Mouse (Mus musculus): ENCODE data around the gene Fam216a. TPM values are rescaled to one million over a fixed set of nuclear protein-coding genes. Genes with fewer than 3 reads are reported as not detected.
"Not testable (repeated sequence)": the region's sequence is repeated elsewhere in the genome, so short reads cannot be mapped to it uniquely, and the experiment has no call there.

The Fam216a gene
- polyA plus RNA-seq, 1 experiment from 2014 or later, result 80.8 TPM

DNA sequence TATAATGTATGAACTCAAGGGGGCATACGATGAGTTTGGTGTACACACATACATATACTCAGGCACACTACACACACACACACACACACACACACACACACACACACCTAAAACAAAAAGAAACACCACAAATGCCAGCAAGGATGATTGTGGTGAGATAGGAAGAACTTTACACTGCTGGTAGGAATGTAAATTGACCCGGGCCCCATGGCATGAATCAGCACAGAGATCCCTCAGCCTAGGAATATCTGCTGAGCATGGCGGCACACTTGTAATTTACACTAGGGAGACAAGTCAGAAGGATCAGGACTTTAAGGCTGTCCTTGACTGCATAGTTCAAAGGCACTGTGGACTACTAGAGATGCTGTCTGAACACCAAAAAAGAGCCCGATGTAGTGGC, 41.9 kb downstream of the Fam216a start:
- no peaks in the 10 kb centered on the region for H3K4me1 ChIP-seq
- WGBS, result 86% methylated on average over 4 of the region's 4 CpGs
- H3K9me3 ChIP-seq, result no peaks in the 10 kb centered on the region
- no peak for DNase-seq (ENCODE audit: low spot score)
- H3K27me3 ChIP-seq (ENCODE audit: insufficient read depth, poor library complexity, severe bottlenecking), result no peaks in the 10 kb centered on the region
- peaks cover 16% of the 10 kb centered on the region for H3K36me3 ChIP-seq
- H3K27ac ChIP-seq, result no peak overlapping the region
- no peak overlapping the region for H3K4me3 ChIP-seq

DNA sequence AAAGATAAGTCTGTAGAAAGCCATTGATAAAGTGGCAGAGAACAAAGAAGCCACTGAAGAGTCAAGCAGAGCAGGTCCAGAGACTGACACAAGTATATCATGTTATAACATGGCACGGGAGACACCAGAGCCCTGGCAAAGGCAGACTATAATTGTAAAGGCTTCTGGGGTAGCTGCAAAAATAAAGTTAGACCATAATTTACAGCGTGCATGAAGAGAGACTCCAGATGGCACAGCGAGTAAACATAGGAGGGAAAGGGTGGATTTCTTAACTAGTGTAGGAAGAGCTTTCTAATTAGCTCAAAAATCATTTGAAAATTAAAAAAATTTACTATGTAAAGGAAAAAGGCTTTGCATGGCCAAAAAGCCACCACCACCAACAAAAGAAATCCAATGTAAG, 44.9 kb downstream of the Fam216a start:
- DNase-seq (ENCODE audit: low spot score), result no peak
- Histone ChIP-seq H3K36me3 (peaks cover 32% of the 10 kb centered on the region), H3K4me3 (no peak overlapping the region), H3K27me3 (ENCODE audit: insufficient read depth, poor library complexity, severe bottlenecking) (no peaks in the 10 kb centered on the region), H3K9me3 (no peaks in the 10 kb centered on the region), H3K27ac (no peak overlapping the region), H3K4me1 (no peaks in the 10 kb centered on the region)
- WGBS, result 90% methylated on average over 3 of the region's 3 CpGs

DNA sequence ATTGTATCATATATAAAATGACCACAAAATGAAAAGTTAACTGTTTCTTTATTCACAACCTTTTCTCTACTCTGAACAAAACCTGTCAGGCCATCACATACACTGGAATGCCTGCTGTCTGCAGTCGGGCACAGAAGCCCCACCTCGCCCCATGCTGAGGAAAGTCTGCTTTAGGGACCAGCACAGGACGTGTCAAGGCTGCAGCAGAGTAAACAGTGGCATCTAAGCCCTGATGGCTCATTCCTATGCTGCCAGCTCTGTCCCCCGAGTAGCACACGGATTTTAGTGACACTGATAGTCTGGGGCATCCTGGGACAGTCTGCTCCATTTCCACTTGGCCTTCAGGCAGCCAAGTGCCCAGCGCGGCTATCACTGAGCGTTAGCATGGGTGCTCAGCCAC, 46.7 kb downstream of the Fam216a start:
- 86% methylated on average over 8 of the region's 8 CpGs for WGBS
- no peak overlapping the region for H3K4me3 ChIP-seq
- H3K9me3 ChIP-seq, result no peaks in the 10 kb centered on the region
- DNase-seq (ENCODE audit: low spot score), result no peak
- no peaks in the 10 kb centered on the region for H3K27me3 ChIP-seq (ENCODE audit: insufficient read depth, poor library complexity, severe bottlenecking)
- no peak overlapping the region for H3K27ac ChIP-seq
- peaks cover 1% of the 10 kb centered on the region; the same call in 1 of the 2 replicates for H3K4me1 ChIP-seq
- peaks cover 43% of the 10 kb centered on the region for H3K36me3 ChIP-seq

DNA sequence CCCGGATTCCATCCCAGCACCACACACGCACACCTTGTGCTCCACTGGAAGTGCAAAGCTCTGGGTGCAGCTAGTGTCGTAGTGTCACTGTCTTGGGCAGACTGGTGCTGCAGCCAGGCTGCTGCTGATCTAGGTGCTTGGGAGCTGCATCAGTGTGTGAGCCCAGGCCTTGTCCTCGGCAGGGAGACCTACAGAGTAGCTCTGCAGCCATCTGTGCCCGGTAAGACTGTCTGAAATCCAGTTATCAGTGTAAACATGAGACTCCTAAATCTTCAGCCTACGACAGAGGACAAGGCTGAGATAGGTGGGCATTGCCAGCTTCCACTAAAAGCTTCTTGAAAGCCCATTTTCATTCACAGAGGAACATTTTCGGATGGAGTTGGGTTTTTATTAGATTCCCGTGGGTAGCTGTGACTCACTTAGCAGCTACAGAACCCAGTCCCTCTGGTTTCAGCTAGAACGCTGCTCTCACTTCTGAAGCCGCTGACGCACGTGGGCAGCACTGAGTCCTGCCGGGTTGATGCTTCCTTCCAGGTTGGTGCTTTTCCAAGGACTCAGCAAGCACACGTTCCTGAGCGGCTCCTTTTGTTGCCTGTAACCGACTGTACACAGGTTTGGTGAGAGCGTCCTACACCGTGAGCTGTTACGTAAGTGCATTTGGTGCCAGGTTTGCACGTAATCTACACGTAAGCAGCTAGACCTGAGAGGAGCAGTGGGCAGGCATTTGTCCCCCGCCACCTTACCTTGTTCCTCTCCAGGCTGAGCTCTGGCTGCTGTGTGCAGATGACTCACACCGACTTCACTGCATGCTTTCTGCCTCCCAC, 47.3 kb downstream of the Fam216a start:
- no peak overlapping the region for H3K27ac ChIP-seq
- H3K27me3 ChIP-seq (ENCODE audit: insufficient read depth, poor library complexity, severe bottlenecking), result no peaks in the 10 kb centered on the region
- H3K4me3 ChIP-seq, result no peak overlapping the region
- H3K4me1 ChIP-seq, result peaks cover 8% of the 10 kb centered on the region
- peaks cover 49% of the 10 kb centered on the region for H3K36me3 ChIP-seq
- H3K9me3 ChIP-seq, result no peaks in the 10 kb centered on the region
- WGBS, result 88% methylated on average over 23 of the region's 23 CpGs
- DNase-seq (ENCODE audit: low spot score), result no peak

DNA sequence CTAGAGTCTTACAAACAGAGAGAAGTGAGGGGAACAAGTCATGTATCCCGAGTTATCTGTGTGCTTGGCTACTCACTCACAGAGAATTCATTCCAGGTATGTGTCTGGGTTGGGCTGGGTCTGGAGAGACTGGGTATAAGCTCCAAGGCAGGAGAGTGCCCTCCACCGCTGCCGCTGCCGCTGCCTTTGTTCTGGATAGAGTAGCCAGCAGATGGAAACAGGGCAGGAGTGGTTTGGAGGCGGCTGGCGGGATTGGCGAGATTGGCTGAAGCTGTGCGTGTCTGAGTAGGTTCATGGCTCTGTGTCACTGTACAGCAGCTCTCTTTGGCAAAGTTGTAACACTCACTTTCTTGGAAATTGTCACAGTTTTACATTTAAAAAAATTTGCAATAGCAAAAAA, 48.6 kb downstream of the Fam216a start:
- WGBS, result 80% methylated on average over 8 of the region's 8 CpGs
- peaks cover 51% of the 10 kb centered on the region for H3K36me3 ChIP-seq

DNA sequence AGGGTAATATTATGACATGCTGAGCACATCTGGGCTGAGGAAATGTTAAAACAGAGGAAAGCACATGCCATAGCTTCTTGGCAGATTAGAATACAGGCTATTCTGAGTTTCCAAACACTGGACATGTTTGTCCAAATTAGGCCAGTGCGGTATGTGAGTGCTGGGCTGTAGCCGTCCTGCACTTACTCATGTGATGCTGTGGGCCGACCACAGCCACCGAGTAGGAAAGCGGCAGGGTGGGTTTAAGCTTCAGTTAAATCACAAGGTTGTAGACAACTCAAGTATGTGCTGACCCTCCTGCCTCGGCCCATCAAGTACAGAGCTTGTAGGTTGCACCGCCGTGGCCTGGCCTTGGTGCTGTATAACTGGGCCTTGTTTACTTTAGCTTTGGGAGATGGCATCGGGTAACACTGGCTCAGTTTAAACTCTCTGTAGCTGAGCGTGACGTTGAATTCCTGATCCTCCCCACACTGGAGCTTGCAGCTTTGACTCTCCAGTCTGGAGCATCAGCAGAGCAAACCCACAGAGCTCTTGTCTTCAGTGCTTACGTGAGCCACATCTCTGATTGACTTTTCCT, 51.9 kb downstream of the Fam216a start:
- 68% methylated on average over 12 of the region's 12 CpGs for WGBS
- H3K36me3 ChIP-seq, result peaks cover 62% of the 10 kb centered on the region
- H3K4me1 ChIP-seq, result peaks cover 26% of the 10 kb centered on the region
- no peaks in the 10 kb centered on the region for H3K27me3 ChIP-seq (ENCODE audit: insufficient read depth, poor library complexity, severe bottlenecking)
- no peak overlapping the region for H3K4me3 ChIP-seq
- DNase-seq (ENCODE audit: low spot score), result no peak
- H3K27ac ChIP-seq, result peak overlapping the region; percentile 79; the same call in 1 of the 2 replicates
- no peaks in the 10 kb centered on the region for H3K9me3 ChIP-seq

More for the DNA sequence above, 48.6 kb downstream of the Fam216a start:
- DNase-seq (ENCODE audit: low spot score), result no peak
- Histone ChIP-seq H3K27ac (no peak overlapping the region), H3K27me3 (ENCODE audit: insufficient read depth, poor library complexity, severe bottlenecking) (no peaks in the 10 kb centered on the region), H3K4me3 (no peak overlapping the region), H3K9me3 (no peaks in the 10 kb centered on the region), H3K4me1 (peaks cover 16% of the 10 kb centered on the region)

DNA sequence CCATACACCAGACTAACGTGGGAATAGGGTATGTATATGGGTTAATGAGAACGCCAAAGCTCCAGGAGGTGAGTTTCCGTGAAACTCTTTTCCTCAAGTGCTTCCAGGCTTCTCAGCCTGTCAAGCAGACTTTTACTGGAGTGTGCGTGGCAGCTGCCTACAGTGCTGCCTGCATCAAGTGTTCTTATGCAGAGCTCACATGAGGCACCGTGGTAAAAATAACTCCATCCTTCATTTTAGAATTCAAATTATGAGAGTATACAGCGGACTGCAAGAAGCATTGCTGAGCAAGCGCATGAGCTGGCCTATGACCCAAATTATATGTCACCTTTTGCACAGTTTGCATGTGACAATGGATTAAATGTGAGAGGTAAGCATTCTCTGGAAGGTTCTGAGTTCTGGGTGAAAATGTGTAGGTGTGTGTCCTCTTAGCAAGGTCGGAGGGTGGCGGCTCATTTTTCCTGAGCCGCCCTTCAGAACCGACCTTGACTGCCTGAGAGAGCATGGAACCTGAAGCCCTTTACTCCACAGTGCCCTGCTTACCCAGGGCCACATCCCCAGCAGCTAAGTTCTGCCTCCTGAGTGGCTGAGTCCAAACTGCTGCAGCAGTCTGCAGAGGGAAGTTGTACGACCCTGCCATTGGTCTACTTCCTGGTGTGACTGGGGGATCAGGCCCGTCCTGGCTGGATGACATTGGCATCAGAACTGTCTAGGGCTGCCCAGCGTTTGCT, 52.5 kb downstream of the Fam216a start:
- H3K9me3 ChIP-seq, result no peaks in the 10 kb centered on the region
- no peaks in the 10 kb centered on the region for H3K27me3 ChIP-seq (ENCODE audit: insufficient read depth, poor library complexity, severe bottlenecking)
- 68% methylated on average over 14 of the region's 14 CpGs for WGBS
- peaks cover 32% of the 10 kb centered on the region for H3K4me1 ChIP-seq
- H3K36me3 ChIP-seq, result peaks cover 62% of the 10 kb centered on the region
- H3K27ac ChIP-seq, result peak overlapping the region; percentile 79
- no peak for DNase-seq (ENCODE audit: low spot score)
- H3K4me3 ChIP-seq, result no peak overlapping the region

DNA sequence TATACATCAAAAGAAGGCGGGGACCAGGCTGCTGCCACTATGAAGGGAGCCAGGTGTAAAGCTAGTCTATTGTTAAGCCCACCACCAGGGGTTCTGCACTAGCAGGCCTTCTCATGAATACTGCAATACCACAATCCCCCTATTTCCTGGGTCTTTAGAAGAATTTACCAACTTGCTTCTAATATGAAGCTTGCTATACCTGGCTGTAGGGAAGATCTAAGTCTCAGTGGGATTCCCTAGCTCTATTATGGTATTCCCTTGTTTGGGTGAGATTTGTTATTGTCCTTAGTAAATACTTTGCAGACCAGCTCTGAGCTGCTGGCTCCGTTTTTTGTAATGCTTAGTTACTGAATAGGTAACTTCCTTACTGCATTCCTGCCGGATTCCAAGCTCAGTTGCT, 53.2 kb downstream of the Fam216a start:
- Histone ChIP-seq H3K36me3 (peaks cover 58% of the 10 kb centered on the region), H3K27ac (peak overlapping the region; percentile 79; the same call in 1 of the 2 replicates), H3K4me1 (peaks cover 38% of the 10 kb centered on the region)
- not testable (repeated sequence) for H3K27me3 ChIP-seq (ENCODE audit: insufficient read depth, poor library complexity, severe bottlenecking); DNase-seq (ENCODE audit: low spot score); H3K4me3 ChIP-seq; H3K9me3 ChIP-seq
- 85% methylated on average over 3 of the region's 3 CpGs for WGBS

DNA sequence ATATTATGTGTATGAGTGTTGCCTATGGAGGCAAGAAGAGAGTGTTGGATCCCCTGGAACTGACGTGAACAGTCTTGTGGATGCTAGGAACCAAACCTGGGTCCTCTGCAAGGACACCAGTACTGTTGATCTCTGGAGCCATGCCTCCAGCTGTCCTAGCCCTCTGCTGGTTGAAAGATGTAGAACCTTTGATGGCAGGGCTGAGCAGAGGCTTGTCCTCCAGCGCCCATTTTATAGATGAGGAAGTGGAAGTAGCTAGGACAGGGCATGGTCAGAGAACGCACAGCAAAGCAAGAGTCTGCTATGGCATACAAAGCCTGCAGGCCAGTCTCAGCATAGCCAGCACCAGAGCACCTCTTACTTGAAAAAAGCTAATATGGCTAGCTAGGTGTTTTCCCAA, 54.1 kb downstream of the Fam216a start:
- H3K9me3 ChIP-seq, result no peaks in the 10 kb centered on the region
- WGBS, result 82% methylated on average over 3 of the region's 3 CpGs
- no peaks in the 10 kb centered on the region for H3K27me3 ChIP-seq (ENCODE audit: insufficient read depth, poor library complexity, severe bottlenecking)
- no peak overlapping the region for H3K4me3 ChIP-seq
- H3K27ac ChIP-seq, result no peak overlapping the region
- peaks cover 38% of the 10 kb centered on the region for H3K4me1 ChIP-seq
- DNase-seq (ENCODE audit: low spot score), result no peak
- H3K36me3 ChIP-seq, result peaks cover 64% of the 10 kb centered on the region

DNA sequence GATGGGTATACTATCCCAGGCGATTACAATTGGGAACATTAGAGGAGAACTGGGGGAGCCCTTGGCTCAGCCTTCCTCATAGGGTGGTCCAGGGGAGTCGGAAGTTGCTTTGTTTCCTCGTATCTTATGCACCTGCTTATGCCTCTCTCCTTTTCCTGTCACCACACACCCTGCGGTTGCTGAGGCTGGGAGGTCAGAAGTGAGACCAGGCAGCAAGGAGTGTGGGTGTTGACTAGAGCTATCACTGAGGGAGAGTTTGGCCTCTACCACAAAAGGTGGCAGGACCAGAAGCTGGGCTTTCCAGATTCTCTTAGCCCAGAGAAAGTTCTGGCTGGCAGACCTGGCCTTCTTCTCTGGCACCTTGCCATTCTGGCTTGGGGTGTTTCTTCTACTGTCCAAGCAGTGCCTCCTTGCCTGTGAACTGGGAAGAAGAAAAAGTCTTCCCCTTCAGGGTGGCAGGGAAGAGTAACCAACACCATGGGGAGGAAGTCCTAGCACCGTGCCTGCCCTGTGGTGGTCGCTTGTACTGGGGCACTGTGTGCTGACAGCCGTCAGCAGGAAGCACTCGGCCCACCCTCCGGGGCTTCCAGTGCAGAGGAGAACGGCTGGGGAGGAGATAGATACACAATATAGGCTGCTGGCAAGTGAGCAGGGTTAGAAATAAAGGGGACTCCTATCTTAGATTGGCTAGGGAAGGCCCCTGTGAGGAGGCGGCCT, 54.7 kb downstream of the Fam216a start:
- H3K36me3 ChIP-seq, result peaks cover 66% of the 10 kb centered on the region
- H3K4me1 ChIP-seq, result peaks cover 38% of the 10 kb centered on the region

DNA sequence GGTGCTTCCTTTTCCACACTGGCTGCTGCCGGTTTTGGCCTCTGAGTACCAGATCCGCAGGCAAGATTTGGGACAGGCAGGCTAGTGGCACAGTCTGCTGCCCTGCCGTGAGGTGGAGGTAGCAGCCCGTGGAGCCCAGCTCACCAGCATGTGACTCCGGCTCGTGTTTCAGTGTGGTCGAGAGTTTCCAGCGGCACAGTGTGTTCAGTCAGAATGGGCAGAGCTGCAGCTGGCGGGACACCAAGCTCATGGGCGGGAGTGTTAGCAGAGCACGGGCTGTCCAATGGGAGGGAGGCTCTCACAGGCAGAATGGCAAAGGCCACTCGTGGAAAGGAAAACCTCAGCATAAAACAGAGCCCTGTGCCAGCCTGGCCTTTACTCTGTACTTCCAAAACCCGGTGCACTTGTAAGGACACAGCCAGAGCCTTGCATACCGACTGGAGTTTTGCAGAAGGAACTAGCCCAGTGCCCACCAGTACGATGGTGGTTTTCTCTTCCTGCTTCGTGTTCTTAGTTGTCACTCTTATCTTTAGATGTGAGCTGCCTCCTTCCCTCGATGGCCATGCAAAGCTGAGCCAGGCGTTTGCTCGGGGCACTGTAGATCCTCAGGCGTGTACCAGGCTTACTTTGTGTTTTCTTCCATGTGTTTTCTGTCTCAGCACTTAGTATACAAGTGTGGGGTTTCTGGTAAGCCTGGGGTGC, 57.0 kb downstream of the Fam216a start:
- 71% methylated on average over 20 of the region's 20 CpGs for WGBS
- Histone ChIP-seq H3K27me3 (ENCODE audit: insufficient read depth, poor library complexity, severe bottlenecking) (no peaks in the 10 kb centered on the region), H3K36me3 (peaks cover 66% of the 10 kb centered on the region), H3K27ac (peak overlapping the region; percentile 31; the same call in 1 of the 2 replicates), H3K9me3 (no peaks in the 10 kb centered on the region), H3K4me3 (no peak overlapping the region), H3K4me1 (peaks cover 33% of the 10 kb centered on the region)
- DNase-seq (ENCODE audit: low spot score), result no peak

More for the DNA sequence above, 54.7 kb downstream of the Fam216a start:
- Histone ChIP-seq H3K27me3 (ENCODE audit: insufficient read depth, poor library complexity, severe bottlenecking) (no peaks in the 10 kb centered on the region), H3K4me3 (no peak overlapping the region), H3K27ac (no peak overlapping the region), H3K9me3 (no peaks in the 10 kb centered on the region)
- WGBS, result 69% methylated on average over 11 of the region's 11 CpGs
- DNase-seq (ENCODE audit: low spot score), result no peak

All from heart, embryonic 10.5 days (tissue).